Mouse (Mus musculus) cerebellum, adult 9-11 months (tissue): ENCODE data around the gene Pcbp1.

Experiments
- DNase-seq: peaks from one replicate; pipeline ENCODE4 v3.0.0; 2022

The Pcbp1 gene

GRCm38 (mm10) chr6:86523755-86524434 lies 2.2 kb downstream of the Pcbp1 start:
- DNase-seq = peak; percentile 43

- no peak for DNase-seq
Observed at GRCm38 (mm10) chr6:86523242-86523754, 2.8 kb downstream of the Pcbp1 start.

GRCm38 (mm10) chr6:86522001-86522911 lies 3.9 kb downstream of the Pcbp1 start:
- DNase-seq = no peak

- no peak for DNase-seq
Observed at GRCm38 (mm10) chr6:86519767-86520345, 6.3 kb downstream of the Pcbp1 start.

GRCm38 (mm10) chr6:86516021-86516420 lies 10.1 kb downstream of the Pcbp1 start:
- no peak for DNase-seq

- no peak for DNase-seq
Observed at GRCm38 (mm10) chr6:86513296-86513695, 12.8 kb downstream of the Pcbp1 start.

- DNase-seq = no peak
Observed at GRCm38 (mm10) chr6:86510979-86511378, 15.1 kb downstream of the Pcbp1 start.

- no peak for DNase-seq
Observed at GRCm38 (mm10) chr6:86509866-86510200, 16.3 kb downstream of the Pcbp1 start.

- DNase-seq = no peak
Observed at GRCm38 (mm10) chr6:86509194-86509865, 16.8 kb downstream of the Pcbp1 start.

GRCm38 (mm10) chr6:86508736-86509135 lies 17.4 kb downstream of the Pcbp1 start:
- DNase-seq = no peak

GRCm38 (mm10) chr6:86507116-86507515 lies 19.0 kb downstream of the Pcbp1 start:
- no peak for DNase-seq

GRCm38 (mm10) chr6:86506309-86506708 lies 19.8 kb downstream of the Pcbp1 start:
- DNase-seq = no peak

- no peak for DNase-seq
Observed at GRCm38 (mm10) chr6:86505671-86506070, 20.4 kb downstream of the Pcbp1 start.

- no peak for DNase-seq
Observed at GRCm38 (mm10) chr6:86503513-86503912, 22.6 kb downstream of the Pcbp1 start.

- no peak for DNase-seq
Observed at GRCm38 (mm10) chr6:86499571-86500109, 26.5 kb downstream of the Pcbp1 start.

GRCm38 (mm10) chr6:86497942-86498732 lies 28.0 kb downstream of the Pcbp1 start:
- no peak for DNase-seq

GRCm38 (mm10) chr6:86497071-86497815 lies 28.9 kb downstream of the Pcbp1 start:
- DNase-seq = no peak

- DNase-seq = no peak
Observed at GRCm38 (mm10) chr6:86496585-86496984, 29.5 kb downstream of the Pcbp1 start.

GRCm38 (mm10) chr6:86496127-86496526 lies 30.0 kb downstream of the Pcbp1 start:
- DNase-seq = no peak

GRCm38 (mm10) chr6:86495661-86496060 lies 30.5 kb downstream of the Pcbp1 start:
- DNase-seq = no peak

GRCm38 (mm10) chr6:86494767-86495166 lies 31.4 kb downstream of the Pcbp1 start:
- DNase-seq = no peak
